Comparison of ENCODE assay signal across 8 mouse cellular contexts in the genomic region with DNA sequence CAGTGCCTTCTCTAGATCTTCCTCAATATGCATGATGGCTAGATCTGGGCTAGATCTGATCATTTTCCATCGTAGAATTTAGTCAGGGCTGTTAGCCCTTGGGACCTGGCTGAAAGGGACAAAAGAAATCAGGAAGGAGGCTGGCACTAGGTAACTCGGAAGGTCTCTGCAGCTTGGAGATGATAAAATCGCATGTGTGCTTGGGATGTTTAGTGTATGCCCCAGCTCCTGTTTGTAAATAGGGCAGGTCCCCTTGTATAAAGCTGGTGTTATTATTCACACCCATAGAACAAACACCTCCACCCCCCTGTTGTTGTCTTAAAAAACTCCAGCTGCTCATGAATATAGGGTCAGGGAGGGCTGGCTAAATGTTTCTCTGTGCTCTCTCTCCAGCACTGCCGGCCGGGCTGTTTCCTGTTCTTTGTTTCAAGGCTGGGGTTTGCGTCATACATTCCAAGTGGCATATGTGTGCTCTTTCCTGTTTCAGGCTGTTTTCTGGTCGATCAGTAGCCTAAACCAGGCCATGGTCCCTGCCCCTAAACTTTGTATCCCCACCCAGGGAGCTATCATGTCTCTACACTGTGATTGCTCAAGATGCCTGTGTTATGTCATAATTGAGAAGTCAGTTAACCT. TPM values are rescaled to one million over a fixed set of nuclear protein-coding genes. Genes with fewer than 3 reads are reported as not detected.
A peak's percentile ranks its signal among the peaks of the same experiment; 100 is the strongest.
DNase-seq lines count a peak whose midpoint lies in the region; ATAC-seq and TF ChIP-seq lines count a peak whose summit lies in the region.

No protein-coding gene starts in this region.

- peaks cover 7% of the 10 kb centered on the region; the same call in 1 of the 2 replicates for H3K4me1 ChIP-seq in forebrain, postnatal 0 days (ENCODE audit: insufficient read depth)
- H3K4me1 ChIP-seq in hindbrain, embryonic 15.5 days (replicated peaks): peaks cover 35% of the 10 kb centered on the region
- H3K4me1 ChIP-seq in liver, adult 2 months (ENCODE audit: control insufficient read depth, insufficient read depth, low read length): peaks cover 30% of the 10 kb centered on the region

- H3K9ac ChIP-seq in forebrain, postnatal 0 days: peak overlapping the region; percentile 45
- peak overlapping the region; percentile 33 for H3K9ac ChIP-seq in hindbrain, embryonic 15.5 days
- peak overlapping the region; percentile 77 for H3K9ac ChIP-seq in liver, adult 2 months (ENCODE audit: low read depth, low read length)

- peaks cover 25% of the 10 kb centered on the region; the same call in 1 of the 2 replicates for H3K79me2 ChIP-seq in liver, adult 2 months (ENCODE audit: control insufficient read depth, insufficient read depth, low read length)

- H3K4me2 ChIP-seq in forebrain, postnatal 0 days (ENCODE audit: low read depth): peak overlapping the region; percentile 45
- peak overlapping the region; percentile 62 for H3K4me2 ChIP-seq in hindbrain, embryonic 15.5 days

- TF ChIP-seq CTCF in forebrain, postnatal 0 days (IDR thresholded peaks at IDR 0.05; ENCODE audit: low read depth): no peak
- no peak for TF ChIP-seq CTCF in liver, adult 2 months (IDR thresholded peaks at IDR 0.05; ENCODE audit: low read depth, low read length)

- WGBS in forebrain, postnatal 0 days: 7% methylated on average over 7 of the region's 7 CpGs
- 6% methylated on average over 7 of the region's 7 CpGs for WGBS in hindbrain, embryonic 15.5 days
- under 1% methylated on average over 7 of the region's 7 CpGs for WGBS in liver, adult 2 months

- no peaks in the 10 kb centered on the region for H3K9me3 ChIP-seq in forebrain, postnatal 0 days (ENCODE audit: low read length)
- no peaks in the 10 kb centered on the region for H3K9me3 ChIP-seq in hindbrain, embryonic 15.5 days

- no peaks in the 10 kb centered on the region for H3K36me3 ChIP-seq in forebrain, postnatal 0 days (ENCODE audit: insufficient read depth)
- H3K36me3 ChIP-seq in hindbrain, embryonic 15.5 days: no peaks in the 10 kb centered on the region
- no peaks in the 10 kb centered on the region for H3K36me3 ChIP-seq in liver, adult 2 months (ENCODE audit: control insufficient read depth, insufficient read depth, low read length)

- peak overlapping the region; percentile 86 for H3K4me3 ChIP-seq in forebrain, postnatal 0 days (ENCODE audit: low read depth, low read length)
- peak overlapping the region; percentile 34 for H3K4me3 ChIP-seq in hindbrain, embryonic 15.5 days
- H3K4me3 ChIP-seq in liver, adult 2 months (ENCODE audit: insufficient read depth, low read depth, low read length): peak overlapping the region; percentile 93

- ATAC-seq in forebrain, postnatal 0 days: peak; percentile 6; the same call in 1 of the 2 replicates
- ATAC-seq in hindbrain, embryonic 15.5 days (ENCODE audit: low FRiP score, low read depth): no peak

- DNase-seq in cerebellum, postnatal 10 days: peak; percentile 63 to 65
- no peak for DNase-seq in cerebellum, postnatal 36 days
- DNase-seq in adrenal gland, postnatal 10 days: peak; percentile 82
- DNase-seq in forebrain, postnatal 0 days: peak; percentile 65
- peak; percentile 100 for DNase-seq in liver, adult 2 months (ENCODE audit: extremely low read depth, low read depth, low spot score)
- DNase-seq in monocyte, adult 2 months (ENCODE audit: low read depth in 1 of 2, low spot score in 2 of 2): peak; percentile 65 to 71
- peak; percentile 74 for DNase-seq in thymus, postnatal 4 days

- no peaks in the 10 kb centered on the region for H3K27me3 ChIP-seq in forebrain, postnatal 0 days (ENCODE audit: insufficient read depth, low read length)
- no peaks in the 10 kb centered on the region for H3K27me3 ChIP-seq in hindbrain, embryonic 15.5 days
- H3K27me3 ChIP-seq in liver, adult 2 months (ENCODE audit: control insufficient read depth, insufficient read depth, low read length): no peaks in the 10 kb centered on the region

- no peak for TF ChIP-seq POLR2A in liver, adult 2 months (IDR thresholded peaks at IDR 0.05; ENCODE audit: extremely low read depth, insufficient read depth, low read length)

- H3K27ac ChIP-seq in forebrain, postnatal 0 days (ENCODE audit: low read depth, low read length): peak overlapping the region; percentile 60
- H3K27ac ChIP-seq in hindbrain, embryonic 15.5 days (replicated peaks): peak overlapping the region; percentile 79
- peak overlapping the region; percentile 98 for H3K27ac ChIP-seq in liver, adult 2 months (replicated peaks; ENCODE audit: insufficient read depth, low read depth, low read length)

RNA-seq across cellular contexts. Expression of a gene that starts 2.8 kb away (rescaled TPM):
- 10 to 100 TPM; 77.3 to 79.8 TPM for total RNA-seq in adrenal gland, postnatal 10 days (2021)
- total RNA-seq in forebrain, postnatal 0 days (2014; rRNA removed): 10.1 and 14.8 TPM in 2 replicates
- 29.7 and 33.7 TPM in 2 replicates for polyA plus RNA-seq in forebrain, postnatal 0 days (2015; fragmentation: Nextera tagmentation; extraction: Ambion mirVana)
- polyA plus RNA-seq in hindbrain, embryonic 15.5 days (2015; fragmentation: Nextera tagmentation; extraction: Ambion mirVana): 28.9 and 30.3 TPM in 2 replicates
- total RNA-seq in liver, adult 2 months (2014; rRNA removed): 17.8 and 18.3 TPM in 2 replicates
- polyA plus RNA-seq in liver, adult 2 months (2012; rRNA removed): 35.7 and 39.9 TPM in 2 replicates

Comparison
In these comparisons a context has a peak if more than half of its experiments do, and no peak if none do; other contexts are left out.
1. DNase-seq: peak in cerebellum, postnatal 10 days (2 of 2), adrenal gland, postnatal 10 days (single experiment), forebrain, postnatal 0 days (single experiment), liver, adult 2 months (single experiment), monocyte, adult 2 months (2 of 2) and thymus, postnatal 4 days (single experiment); none in cerebellum, postnatal 36 days (0 of 2).
2. H3K4me3 ChIP-seq: peak in every context shown above with its lines; median percentile 93 in liver, adult 2 months; 86 in forebrain, postnatal 0 days; 34 in hindbrain, embryonic 15.5 days.
3. Peak in every context shown above with its lines, with median percentiles within 50 percentile points of each other: H3K27ac ChIP-seq and H3K9ac ChIP-seq.